Comparison of ENCODE assay signal across 10 mouse cellular contexts in genomic region chr1:85742916-85743505, GRCm38 (mm10). TPM values are rescaled to one million over a fixed set of nuclear protein-coding genes. Genes with fewer than 3 reads are reported as not detected.
DNase-seq lines count a peak whose midpoint lies in the region; ATAC-seq lines count a peak whose summit lies in the region.
"Had no signal": no experiment of that assay in that cellular context is flagged by ENCODE, and none has a peak within 500 bp of the region (broad histone marks: within the 10 kb centered on the region; RNA-seq: fewer than 3 reads in every experiment).

No protein-coding gene starts in this region.

- no peaks in the 10 kb centered on the region for H3K36me3 ChIP-seq in neural tube, embryonic 15.5 days
- H3K36me3 ChIP-seq in embryonic facial prominence, embryonic 12.5 days = no peaks in the 10 kb centered on the region
- no peaks in the 10 kb centered on the region for H3K36me3 ChIP-seq in midbrain, embryonic 10.5 days
- no peaks in the 10 kb centered on the region for H3K36me3 ChIP-seq in stomach, embryonic 15.5 days
- H3K36me3 ChIP-seq: limb, embryonic 15.5 days had no signal

- no peak overlapping the region for H3K4me2 ChIP-seq in neural tube, embryonic 15.5 days
- no peak overlapping the region for H3K4me2 ChIP-seq in embryonic facial prominence, embryonic 12.5 days (replicated peaks)
- H3K4me2 ChIP-seq in stomach, embryonic 15.5 days = no peak overlapping the region
- H3K4me2 ChIP-seq: limb, embryonic 15.5 days had no signal

- no peak for ATAC-seq in neural tube, embryonic 15.5 days (ENCODE audit: low FRiP score)
- peak; percentile 84; the same call in 1 of the 2 replicates for ATAC-seq in embryonic facial prominence, embryonic 12.5 days (ENCODE audit: insufficient number of reproducible peaks, insufficient read depth, low FRiP score, low TSS enrichment)
- no peak; the same call in 1 of the 2 replicates for ATAC-seq in stomach, embryonic 15.5 days (ENCODE audit: insufficient read depth, low FRiP score, low read depth)
- no peak for ATAC-seq in monocyte, adult 5-6 weeks (replicated peaks; ENCODE audit: insufficient number of reproducible peaks, low FRiP score, low TSS enrichment, poor library complexity, severe bottlenecking)
- ATAC-seq: lung, postnatal 0 days had no signal

- H3K9me3 ChIP-seq in neural tube, embryonic 15.5 days (replicated peaks) = no peaks in the 10 kb centered on the region
- no peaks in the 10 kb centered on the region for H3K9me3 ChIP-seq in embryonic facial prominence, embryonic 12.5 days
- no peaks in the 10 kb centered on the region for H3K9me3 ChIP-seq in midbrain, embryonic 10.5 days (replicated peaks)
- no peaks in the 10 kb centered on the region for H3K9me3 ChIP-seq in stomach, embryonic 15.5 days
- H3K9me3 ChIP-seq: limb, embryonic 15.5 days had no signal

- 13% methylated on average over 2 of the region's 2 CpGs for WGBS in neural tube, embryonic 15.5 days
- WGBS in embryonic facial prominence, embryonic 12.5 days = 3% methylated on average over 2 of the region's 2 CpGs
- WGBS in midbrain, embryonic 10.5 days = 12% methylated on average over 2 of the region's 2 CpGs
- 17% methylated on average over 2 of the region's 2 CpGs for WGBS in stomach, embryonic 15.5 days

- DNase-seq in neural tube, embryonic 10.5 days (ENCODE audit: extremely low spot score, low spot score) = peak; percentile 32
- DNase-seq in midbrain, embryonic 10.5 days (ENCODE audit: low spot score) = peak; percentile 49
- DNase-seq in adrenal gland, postnatal 10 days = no peak
- DNase-seq: right cerebral cortex, adult 18-20 months had no signal

- no peak overlapping the region for H3K27ac ChIP-seq in neural tube, embryonic 15.5 days (replicated peaks)
- H3K27ac ChIP-seq in embryonic facial prominence, embryonic 12.5 days = peak overlapping the region; percentile 69; the same call in 1 of the 2 replicates
- peak overlapping the region; percentile 67 for H3K27ac ChIP-seq in midbrain, embryonic 10.5 days (replicated peaks)
- peak overlapping the region; percentile 9; the same call in 1 of the 2 replicates for H3K27ac ChIP-seq in stomach, embryonic 15.5 days
- H3K27ac ChIP-seq: limb, embryonic 15.5 days had no signal

- H3K27me3 ChIP-seq in neural tube, embryonic 15.5 days (replicated peaks) = no peaks in the 10 kb centered on the region
- H3K27me3 ChIP-seq in embryonic facial prominence, embryonic 12.5 days = no peaks in the 10 kb centered on the region
- 0 out of 2 replicates have a peak, but pooled peaks cover 3% of the 10 kb centered on the region for H3K27me3 ChIP-seq in midbrain, embryonic 10.5 days (ENCODE audit: low read depth, poor library complexity, severe bottlenecking)
- H3K27me3 ChIP-seq in stomach, embryonic 15.5 days (replicated peaks) = no peaks in the 10 kb centered on the region
- H3K27me3 ChIP-seq: limb, embryonic 15.5 days had no signal

- H3K4me3 ChIP-seq in neural tube, embryonic 15.5 days (replicated peaks) = no peak overlapping the region
- no peak overlapping the region for H3K4me3 ChIP-seq in embryonic facial prominence, embryonic 12.5 days
- H3K4me3 ChIP-seq in midbrain, embryonic 10.5 days = no peak overlapping the region
- H3K4me3 ChIP-seq in stomach, embryonic 15.5 days (replicated peaks) = no peak overlapping the region
- H3K4me3 ChIP-seq: limb, embryonic 15.5 days had no signal

- H3K4me1 ChIP-seq in neural tube, embryonic 15.5 days = peaks cover 6% of the 10 kb centered on the region; the same call in 1 of the 2 replicates
- no peaks in the 10 kb centered on the region for H3K4me1 ChIP-seq in embryonic facial prominence, embryonic 12.5 days
- H3K4me1 ChIP-seq in midbrain, embryonic 10.5 days = peaks cover 22% of the 10 kb centered on the region
- H3K4me1 ChIP-seq in stomach, embryonic 15.5 days = no peaks in the 10 kb centered on the region

- H3K9ac ChIP-seq in neural tube, embryonic 15.5 days (replicated peaks) = no peak overlapping the region
- H3K9ac ChIP-seq in embryonic facial prominence, embryonic 12.5 days = no peak overlapping the region
- H3K9ac ChIP-seq in stomach, embryonic 15.5 days = no peak overlapping the region
- H3K9ac ChIP-seq: limb, embryonic 15.5 days had no signal

RNA-seq across cellular contexts. Expression of gene A630001G21Rik, which starts 35.4 kb away (rescaled TPM):
- polyA plus RNA-seq in neural tube, embryonic 15.5 days (2015; fragmentation: Nextera tagmentation; extraction: Ambion mirVana) = 0.45 and 2.0 TPM in 2 replicates
- polyA plus RNA-seq in embryonic facial prominence, embryonic 12.5 days (2016; fragmentation: Nextera tagmentation; extraction: Ambion mirVana) = 1.5 and 1.7 TPM in 2 replicates
- polyA plus RNA-seq in midbrain, embryonic 10.5 days (2016; fragmentation: Nextera tagmentation; extraction: Ambion mirVana) = 1.1 and 1.2 TPM in 2 replicates
- 1.4 and 1.7 TPM in 2 replicates for polyA plus RNA-seq in stomach, embryonic 15.5 days (2015; fragmentation: Nextera tagmentation; extraction: Ambion mirVana)
- total RNA-seq in adrenal gland, postnatal 10 days (2021) = 1 to 10 TPM; 1.5 to 2.4 TPM
- total RNA-seq in monocyte, adult 5-6 weeks (2017) = 106 to 140 TPM (median 120 TPM) in 3 replicates

RNA-seq across cellular contexts. Expression of gene Cab39, which starts 50.2 kb away (rescaled TPM):
- 42.8 and 45.3 TPM in 2 replicates for polyA plus RNA-seq in neural tube, embryonic 15.5 days (2015; fragmentation: Nextera tagmentation; extraction: Ambion mirVana)
- 44.9 and 48.7 TPM in 2 replicates for polyA plus RNA-seq in embryonic facial prominence, embryonic 12.5 days (2016; fragmentation: Nextera tagmentation; extraction: Ambion mirVana)
- polyA plus RNA-seq in midbrain, embryonic 10.5 days (2016; fragmentation: Nextera tagmentation; extraction: Ambion mirVana) = 35.5 and 40.6 TPM in 2 replicates
- polyA plus RNA-seq in stomach, embryonic 15.5 days (2015; fragmentation: Nextera tagmentation; extraction: Ambion mirVana) = 30.6 and 31.4 TPM in 2 replicates
- total RNA-seq in adrenal gland, postnatal 10 days (2021) = 100 to 1,000 TPM; 118 to 121 TPM
- 211 to 234 TPM (median 220 TPM) in 3 replicates for total RNA-seq in monocyte, adult 5-6 weeks (2017)
